Mouse (Mus musculus): ENCODE measurements at regions not wholly inside any gene's neighbourhood (a gene's known extent, or its start where the extent isn't known, plus 50 kb on each side); places are given as distances from the start of the nearest gene placed in this dataset.
A peak's percentile ranks its signal among the peaks of the same experiment; 100 is the strongest.

DNA sequence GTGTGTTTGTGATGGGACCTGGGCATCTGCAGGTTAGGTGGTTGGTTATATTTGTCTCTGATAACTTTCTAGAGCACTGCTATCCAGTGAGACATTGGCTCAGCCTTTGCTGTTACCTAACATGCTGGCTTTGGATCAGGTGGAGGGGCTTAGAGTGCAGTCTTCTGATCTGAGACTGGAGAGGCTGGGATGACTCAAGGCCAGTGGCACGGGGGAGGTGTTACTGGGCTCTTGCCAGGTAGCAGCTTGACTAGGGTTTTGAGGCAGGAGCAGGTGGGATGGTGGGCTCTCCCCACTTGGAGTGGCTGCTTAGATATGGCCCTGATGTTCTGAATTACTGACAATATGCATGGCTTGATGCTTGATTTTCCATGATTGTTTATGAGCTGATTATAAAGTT is 236.0 kb downstream of the Zfp704 start:
- DNase-seq (ENCODE audit: low spot score in 2 of 2), result no peak

DNA sequence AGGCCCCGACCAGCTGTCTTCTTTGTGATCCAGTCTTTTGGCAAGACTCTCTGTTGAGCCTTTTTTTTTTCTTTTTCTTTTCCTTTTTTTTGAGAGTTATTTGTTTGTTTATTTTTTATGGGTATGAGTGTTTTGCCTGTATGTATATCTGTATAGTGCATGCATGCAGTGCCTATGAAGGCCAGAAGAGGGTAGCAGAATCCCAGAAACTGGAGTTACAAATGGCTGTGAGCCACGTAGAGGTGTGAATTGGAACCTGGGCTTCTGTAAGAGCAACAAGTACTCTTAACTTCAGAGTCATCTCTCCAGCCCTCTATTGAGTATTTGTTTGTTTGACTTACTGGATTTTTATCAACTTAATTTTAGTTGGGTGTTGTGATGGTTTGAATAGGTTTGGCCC is 239.8 kb downstream of the Zfp704 start:
- no peak for DNase-seq (ENCODE audit: low spot score in 2 of 2)

DNA sequence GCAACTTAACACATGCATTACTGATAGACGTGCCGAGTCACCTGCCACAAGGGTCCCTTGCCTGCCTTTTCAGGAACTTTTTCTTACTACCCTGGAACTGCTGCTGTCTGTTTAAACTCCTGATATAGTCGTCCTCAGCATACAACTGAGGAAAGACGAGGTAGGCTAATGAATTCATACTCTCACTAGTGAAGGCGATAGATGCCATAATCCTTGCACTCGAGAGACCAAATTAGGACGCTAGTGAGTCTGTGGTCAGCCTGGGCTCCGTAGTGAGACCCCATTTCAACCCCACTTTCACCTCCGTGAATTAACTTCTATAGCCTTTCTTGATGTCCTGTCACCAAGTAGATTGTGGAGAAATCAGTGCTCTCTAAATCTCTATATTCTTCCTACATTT is 244.1 kb downstream of the Zfp704 start:
- no peak for DNase-seq (ENCODE audit: low spot score in 2 of 2)

DNA sequence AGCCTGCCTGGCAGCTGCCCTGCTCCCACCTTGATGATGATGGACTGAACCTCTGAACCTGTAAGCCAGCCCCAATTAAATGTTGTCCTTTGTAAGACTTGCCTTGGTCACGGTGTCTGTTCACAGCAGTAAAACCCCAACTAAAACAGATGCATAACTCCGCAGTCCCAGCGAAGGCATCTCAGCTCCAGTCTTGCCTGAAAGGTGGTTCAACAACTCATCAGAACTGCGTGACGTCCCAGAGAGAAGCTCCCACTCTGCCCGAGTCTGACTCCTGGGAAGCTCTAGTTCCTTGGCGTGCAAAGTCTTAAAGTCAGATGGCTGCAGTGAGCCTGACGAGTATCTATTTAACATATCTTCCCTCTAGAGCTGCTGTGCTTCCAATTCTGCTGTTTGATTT is 250.7 kb downstream of the Zfp704 start:
- DNase-seq (ENCODE audit: low spot score in 2 of 2), result no peak

DNA sequence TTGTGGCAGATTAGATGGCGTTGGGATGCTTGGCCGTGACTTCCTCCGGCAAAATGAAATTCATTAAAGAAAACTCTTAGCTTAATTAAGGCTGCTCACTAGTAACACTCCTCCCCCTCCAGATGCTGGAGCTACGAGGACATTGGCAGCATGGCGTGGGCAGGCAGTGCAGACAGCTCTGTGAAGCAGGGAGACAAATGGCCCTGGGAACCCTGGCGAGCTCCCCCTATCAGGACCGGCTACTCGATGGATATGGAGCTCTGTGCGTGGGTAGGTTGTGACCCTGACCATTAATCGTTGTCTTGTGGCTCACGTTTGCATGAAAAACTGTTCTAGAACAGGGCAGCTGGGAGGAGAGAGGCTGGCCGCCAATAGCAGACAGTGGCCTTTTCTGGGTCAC is 251.8 kb downstream of the Zfp704 start:
- DNase-seq (ENCODE audit: low spot score in 2 of 2), result peak in 1 of 2 experiments; percentile 27

DNA sequence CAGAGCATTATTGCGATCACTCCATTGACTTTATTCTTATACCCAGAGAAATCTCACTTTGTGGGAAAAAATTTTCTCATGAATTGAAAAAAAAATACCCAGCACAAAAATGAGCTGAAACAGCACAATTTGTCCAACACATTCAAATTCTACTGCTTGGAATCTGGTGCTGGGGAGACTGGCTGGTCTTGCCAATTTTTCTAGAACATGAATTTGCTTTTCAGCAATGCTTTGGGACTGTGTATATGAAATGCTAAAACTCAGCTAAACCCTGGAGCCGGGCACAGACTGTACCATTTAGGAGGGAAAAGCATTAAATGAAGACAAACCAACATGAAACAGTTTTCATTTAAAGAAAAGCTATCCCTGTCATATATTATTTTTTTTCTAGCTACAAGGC is 252.2 kb downstream of the Zfp704 start:
- DNase-seq (ENCODE audit: low spot score in 2 of 2), result no peak

DNA sequence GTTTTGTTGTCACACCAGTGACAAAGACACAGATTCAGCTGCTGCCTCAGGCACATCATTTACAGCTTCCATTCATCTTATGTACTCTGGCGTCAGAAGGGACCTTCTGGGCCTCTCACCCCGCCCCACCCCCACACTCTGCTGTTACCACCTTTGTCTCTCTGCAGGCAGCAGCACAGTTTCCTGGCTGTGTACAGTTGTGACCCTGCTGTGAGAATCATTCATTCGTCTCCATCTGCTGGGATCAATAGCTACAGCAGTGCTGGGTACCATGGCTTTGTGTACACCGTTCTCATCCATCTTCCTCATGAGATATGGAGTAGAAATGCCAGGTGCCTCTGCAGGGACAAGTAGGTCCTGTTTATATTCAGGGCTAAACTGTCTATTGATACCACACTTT is 254.0 kb downstream of the Zfp704 start:
- DNase-seq (ENCODE audit: low spot score in 2 of 2), result no peak

DNA sequence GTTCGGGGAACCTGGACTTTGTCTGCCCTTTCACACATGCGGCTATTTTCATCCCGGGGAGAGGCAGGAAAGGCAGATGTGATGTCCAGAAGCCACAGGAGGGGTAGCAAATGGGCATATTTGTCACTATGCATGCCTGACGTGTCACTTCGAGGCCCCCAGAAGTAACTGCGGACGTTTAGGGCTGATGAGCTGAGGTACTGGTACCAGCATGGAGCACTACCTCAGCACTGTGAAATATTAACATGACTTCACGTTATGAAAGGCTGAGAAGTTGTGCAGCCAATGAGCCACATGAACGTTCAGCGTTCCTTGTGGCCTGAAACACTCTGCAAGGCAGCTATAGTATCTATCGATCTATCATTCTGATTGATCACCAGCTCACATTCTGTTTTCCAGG is 255.1 kb downstream of the Zfp704 start:
- DNase-seq (ENCODE audit: low spot score in 2 of 2), result no peak

DNA sequence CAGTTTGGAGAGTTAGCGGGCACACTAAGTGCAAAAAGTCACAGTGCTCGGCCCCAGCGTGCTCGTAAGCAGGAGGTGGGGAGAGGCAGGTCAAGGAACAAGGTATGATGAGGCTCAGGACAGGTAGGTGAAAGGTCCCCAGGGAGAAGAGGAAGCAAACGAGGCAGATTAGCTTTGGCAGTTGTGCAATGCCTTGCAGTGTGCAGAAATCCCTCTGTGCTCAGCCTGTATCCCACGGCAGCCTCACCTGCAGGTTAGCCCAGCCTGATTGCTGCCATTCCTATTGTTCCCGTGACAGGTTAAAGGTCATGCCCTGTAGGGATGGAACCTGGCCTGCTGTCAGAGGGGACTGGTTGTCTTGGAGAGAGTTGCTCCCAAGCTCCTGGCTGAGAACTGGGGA is 257.6 kb downstream of the Zfp704 start:
- DNase-seq (ENCODE audit: low spot score in 2 of 2), result no peak

DNA sequence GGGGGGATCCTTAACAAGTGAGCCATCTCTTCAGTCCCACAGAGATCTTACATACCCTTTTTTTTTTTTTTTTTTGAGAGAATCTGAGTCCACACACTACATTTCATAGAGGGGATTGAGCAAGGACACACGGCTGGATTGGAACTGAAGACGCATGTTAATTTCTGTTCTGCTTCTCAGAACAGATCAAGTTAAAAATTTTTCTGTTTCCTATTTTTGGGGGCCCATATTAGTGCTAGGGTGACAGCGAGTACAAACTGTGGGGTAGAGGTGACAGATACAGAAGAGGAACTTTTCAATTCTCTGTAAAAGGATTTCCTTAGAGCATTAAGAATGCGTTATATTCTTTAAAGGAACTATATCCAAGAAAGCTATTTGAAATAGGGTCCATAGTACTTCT is 260.1 kb downstream of the Zfp704 start:
- DNase-seq (ENCODE audit: low spot score in 2 of 2), result no peak

DNA sequence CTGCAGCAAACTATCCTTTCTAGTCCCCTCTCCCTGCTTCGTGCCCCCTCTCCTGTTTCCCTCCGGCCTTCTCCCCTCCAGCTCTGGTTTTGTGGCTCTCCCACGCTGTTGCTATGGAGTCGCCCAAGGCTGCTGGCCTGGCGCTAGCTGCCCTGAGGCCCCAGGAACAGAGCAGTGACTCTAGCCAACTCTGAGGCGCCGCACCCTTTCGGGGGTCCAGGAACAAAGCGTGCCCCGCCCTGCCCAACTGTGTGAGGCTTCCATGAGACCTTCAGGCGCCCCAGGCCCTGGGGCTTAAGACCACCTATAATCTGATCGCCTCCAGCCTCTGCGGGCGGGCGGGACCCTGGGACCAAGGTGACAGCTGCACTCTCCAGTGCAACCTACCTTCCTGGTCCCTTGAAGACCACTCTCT is 262.4 kb downstream of the Zfp704 start:
- no peak for DNase-seq (ENCODE audit: low spot score in 2 of 2)

DNA sequence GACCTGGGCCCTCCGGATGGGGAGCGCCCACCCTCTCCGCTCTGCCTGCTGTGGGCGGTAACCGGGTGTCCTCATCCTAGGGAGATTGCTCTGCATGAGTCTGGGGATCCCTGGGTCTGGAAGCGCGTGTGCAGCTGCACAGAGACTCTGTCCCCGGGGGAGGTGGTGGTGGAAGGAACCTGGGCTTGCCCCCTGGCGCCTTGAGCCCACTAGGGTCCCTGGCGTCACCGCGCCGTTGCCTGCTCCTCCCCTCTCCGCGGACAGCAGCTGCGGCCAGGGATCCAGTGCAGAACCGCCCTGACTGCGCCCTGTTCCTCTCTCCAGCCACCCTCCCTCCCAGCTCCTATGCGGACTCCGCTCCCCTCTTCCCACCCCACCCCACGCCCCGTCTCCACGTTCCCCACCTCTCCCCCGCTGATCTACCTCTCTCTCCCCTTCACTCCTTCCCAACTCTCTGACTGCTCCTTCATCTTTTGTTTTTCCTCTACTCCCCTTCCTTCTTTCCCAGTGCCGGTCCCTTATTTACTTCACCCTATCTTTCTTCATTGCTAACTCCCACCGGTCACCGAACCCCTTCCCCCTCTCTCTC is 262.9 kb downstream of the Zfp704 start:
- no peak for DNase-seq (ENCODE audit: low spot score in 2 of 2)

DNA sequence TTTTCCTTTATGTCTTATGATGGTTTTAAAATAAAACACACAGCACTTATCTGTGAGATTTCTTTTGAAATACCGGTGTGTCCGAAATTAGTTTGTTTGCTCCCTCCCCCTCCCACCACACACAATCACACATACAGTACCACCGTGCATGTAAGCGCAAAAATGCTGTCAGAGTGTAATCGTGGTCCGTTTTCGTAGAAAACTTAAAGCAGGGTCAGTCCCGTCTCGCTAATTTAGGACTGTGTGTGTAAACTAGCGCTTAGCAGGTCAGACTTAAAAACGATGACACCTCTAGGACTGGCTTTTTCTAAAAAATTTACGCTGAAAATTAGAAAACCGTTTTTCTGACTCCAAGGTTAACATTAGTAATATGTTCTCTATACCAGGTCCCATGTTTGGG is 263.5 kb downstream of the Zfp704 start:
- DNase-seq (ENCODE audit: low spot score in 2 of 2), result no peak

DNA sequence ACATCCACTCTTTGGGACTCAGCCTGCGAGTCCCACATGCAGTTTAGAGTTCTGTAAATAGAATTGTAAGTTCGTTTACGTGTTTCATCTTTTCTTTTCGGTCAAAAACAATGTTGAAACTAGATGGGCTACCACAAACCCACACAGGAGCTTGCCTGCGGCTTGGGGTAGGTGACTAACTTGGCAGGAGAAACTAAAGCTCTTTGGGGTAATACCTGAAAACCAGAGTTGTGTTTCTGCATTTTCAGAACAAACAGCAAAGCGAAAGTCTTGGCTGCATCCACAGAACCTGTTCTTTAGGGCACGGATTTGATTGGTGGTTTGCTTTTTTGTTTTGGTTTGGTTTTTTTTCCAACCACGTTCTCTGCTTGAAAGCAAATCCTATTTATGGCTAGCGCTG is 264.0 kb downstream of the Zfp704 start:
- no peak for DNase-seq (ENCODE audit: low spot score in 2 of 2)

DNA sequence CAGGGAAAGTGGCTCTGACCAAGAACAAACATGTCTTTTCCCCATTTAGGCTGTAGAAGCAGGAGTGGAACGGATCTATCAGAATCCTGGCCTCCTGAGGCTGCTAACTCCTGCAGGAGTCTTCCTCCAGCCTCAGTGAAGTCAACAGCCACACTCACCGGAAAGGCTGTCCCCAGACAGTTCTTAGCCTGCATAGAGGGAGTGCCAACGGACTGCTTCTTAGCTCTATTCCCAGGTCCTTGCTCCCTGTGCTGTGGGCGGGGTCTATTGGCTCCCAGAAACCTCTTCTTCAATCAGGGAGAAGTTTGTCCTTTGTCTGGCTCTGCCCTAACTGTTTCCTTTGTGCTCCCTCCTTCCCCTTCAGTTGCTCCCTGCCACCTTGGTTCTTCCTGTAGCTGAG is 266.3 kb downstream of the Zfp704 start:
- DNase-seq (ENCODE audit: low spot score in 2 of 2), result no peak

DNA sequence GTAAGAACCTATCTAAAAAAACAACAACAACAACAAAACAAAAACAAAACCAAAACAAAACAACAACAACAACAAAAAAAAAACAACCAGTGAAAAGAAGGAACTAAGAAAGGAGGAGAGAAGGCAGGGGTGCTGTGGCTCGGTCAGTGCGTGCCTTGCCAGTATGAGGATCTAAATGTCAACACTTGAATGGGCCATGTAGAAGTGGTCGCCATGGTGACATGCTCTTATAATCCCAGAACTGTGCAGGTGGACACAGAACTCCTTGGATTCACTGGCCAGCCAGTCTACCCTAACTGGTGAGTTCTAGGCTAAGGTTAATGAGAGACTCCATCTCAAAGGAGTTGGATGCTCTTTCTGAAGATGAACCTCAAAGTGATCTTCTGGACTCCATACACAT is 267.7 kb downstream of the Zfp704 start:
- no peak for DNase-seq (ENCODE audit: low spot score in 2 of 2)

DNA sequence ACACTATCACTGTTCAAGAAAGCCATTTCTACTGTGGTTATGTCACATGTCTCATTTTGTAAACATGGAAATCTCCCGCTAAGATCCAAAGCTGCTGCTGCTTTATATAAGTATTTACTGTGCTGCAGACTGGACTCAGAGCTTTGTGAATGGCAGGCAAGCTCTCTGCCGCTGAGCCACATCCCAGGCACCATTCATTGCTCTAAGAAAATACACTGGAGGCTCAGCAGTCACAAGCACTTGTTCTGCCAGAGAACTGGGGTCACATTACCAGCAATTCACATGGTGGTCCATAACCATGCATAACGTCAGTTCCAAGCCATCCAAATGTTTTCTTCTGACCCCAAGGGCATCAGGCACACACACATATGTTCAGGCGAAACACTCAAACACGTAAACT is 268.2 kb downstream of the Zfp704 start:
- no peak for DNase-seq (ENCODE audit: low spot score in 2 of 2)

DNA sequence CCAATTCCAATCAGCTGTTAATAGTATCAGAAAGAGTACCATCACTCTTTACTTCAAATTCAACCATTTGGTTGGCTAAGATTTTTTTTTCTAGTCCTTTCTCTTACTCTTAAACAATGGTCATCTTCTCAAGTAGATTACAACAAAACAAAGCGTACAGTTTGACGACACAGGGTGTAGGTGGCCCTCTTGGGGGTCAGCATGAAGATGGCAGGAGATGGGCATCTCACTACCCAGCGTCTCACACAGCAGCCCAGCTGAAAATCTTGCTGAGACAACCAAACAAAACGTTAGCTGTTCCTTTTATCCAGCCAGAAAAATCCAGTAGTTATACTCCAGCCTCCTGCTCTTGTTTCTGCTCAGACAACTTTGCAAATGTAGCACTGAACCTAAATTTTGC is 268.6 kb downstream of the Zfp704 start:
- no peak for DNase-seq (ENCODE audit: low spot score in 2 of 2)

DNA sequence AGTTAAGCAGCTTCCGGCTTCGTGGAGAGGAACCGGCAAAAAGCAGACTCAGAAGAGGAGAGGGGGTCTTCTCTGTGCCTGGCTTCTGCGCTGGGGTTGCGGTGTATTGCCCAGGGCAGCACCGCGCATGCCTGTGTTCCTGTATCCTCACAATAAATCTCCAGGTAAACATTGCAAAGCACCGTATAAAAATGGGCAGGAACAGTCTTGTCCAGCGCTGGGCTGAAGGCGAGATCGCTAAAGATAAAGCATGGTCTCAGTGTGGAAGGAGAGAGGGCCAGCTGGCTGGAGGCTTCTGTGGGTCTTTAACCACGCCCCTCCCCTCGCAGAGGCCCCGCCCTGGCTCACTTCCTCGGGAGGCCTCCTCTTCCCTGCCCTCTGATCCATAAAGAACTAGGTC is 269.1 kb downstream of the Zfp704 start:
- DNase-seq (ENCODE audit: low spot score in 2 of 2), result no peak

DNA sequence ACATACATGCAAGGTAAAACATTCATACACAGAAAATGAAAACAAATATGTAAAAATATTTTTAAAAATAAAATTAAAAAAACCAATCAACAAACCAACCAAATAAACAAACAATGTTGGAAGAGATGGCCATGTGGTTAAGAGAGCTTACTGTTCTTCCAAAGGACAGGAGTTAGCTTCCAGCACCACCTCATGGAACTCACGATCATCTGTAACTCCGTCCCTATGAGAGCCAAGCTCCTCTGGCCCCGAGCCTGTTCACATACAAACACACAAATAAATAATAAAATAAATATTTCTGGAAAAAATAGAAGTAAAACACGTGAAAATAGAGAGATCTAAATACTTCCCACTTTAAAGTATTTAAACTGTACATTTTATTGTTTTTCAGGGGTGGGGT is 269.5 kb downstream of the Zfp704 start:
- DNase-seq (ENCODE audit: low spot score in 2 of 2), result no peak

DNA sequence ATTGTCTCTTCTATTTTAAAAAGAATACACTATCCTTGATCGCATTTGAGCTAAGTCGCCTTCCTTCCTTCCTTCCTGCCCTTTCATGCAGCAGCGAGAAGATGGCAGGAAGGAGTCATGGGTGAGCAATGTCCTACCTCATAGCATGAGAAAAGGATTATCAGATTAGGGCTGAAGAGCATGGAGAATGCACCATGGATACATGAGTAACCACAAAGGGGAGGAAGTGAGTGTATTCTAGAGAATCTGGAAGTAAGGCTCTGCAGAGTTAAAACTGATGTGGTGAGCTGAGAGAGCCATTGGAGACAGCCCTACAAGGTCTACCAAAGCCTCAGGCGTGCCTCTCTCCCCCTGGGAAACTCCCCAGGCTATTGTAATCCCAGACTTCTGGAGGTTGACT is 270.2 kb downstream of the Zfp704 start:
- DNase-seq (ENCODE audit: low spot score in 2 of 2), result no peak

DNA sequence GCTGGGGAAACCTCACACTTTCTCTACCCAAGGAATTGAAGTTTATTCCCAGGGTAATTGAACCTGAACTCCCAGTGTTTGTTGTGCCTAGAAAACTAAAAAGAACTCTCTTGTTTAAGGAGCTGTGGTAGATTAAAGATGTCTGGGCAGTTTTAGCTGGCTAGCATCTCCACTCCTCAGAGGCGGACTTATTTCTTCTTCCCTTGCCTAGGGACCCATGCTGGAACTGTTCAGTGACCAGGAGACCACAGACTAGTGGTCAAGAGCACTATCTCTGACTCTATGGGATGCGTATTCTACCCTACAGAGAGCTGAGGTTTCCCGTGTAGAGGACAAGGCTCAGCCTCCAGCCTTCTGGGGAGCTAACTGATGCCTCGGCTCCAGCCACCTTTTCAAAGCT is 274.3 kb downstream of the Zfp704 start:
- no peak for DNase-seq (ENCODE audit: low spot score in 2 of 2)

Data from right cerebral cortex, adult 2 months (tissue).